Comparison of ENCODE assay signal across 12 mouse cellular contexts in the genomic region with DNA sequence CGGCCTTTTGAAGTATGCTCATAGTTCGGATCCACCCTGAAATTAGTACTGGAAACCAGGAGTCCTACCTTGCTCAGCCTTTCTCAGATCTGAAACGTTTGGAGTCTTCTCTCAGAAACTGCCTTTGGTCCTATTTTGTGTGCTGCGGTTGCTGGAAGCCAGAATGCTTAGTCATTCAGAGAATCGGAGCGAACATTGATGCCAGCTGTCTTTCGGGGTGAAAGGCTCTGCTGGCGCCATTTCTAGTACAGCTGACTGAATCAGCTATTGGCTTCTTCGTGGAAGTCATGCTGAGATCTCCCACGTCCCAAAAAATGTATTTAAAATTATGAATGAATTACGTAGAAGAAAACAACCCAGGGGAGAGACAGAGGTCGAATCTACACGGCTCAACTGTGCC.
DNase-seq lines count a peak whose midpoint lies in the region; ATAC-seq and TF ChIP-seq lines count a peak whose summit lies in the region.
"Had no signal": no experiment of that assay in that cellular context is flagged by ENCODE, and none has a peak within 500 bp of the region (broad histone marks: within the 10 kb centered on the region; RNA-seq: fewer than 3 reads in every experiment).

No protein-coding gene starts in this region.

- H3K4me3 ChIP-seq in forebrain, postnatal 0 days (ENCODE audit: low read depth, low read length), result no peak overlapping the region
- no peak overlapping the region for H3K4me3 ChIP-seq in forebrain, embryonic 12.5 days (replicated peaks)
- no peak overlapping the region for H3K4me3 ChIP-seq in lung, postnatal 0 days (ENCODE audit: low read depth, low read length)
- H3K4me3 ChIP-seq: midbrain, embryonic 15.5 days had no signal

- H3K4me1 ChIP-seq in forebrain, postnatal 0 days (ENCODE audit: insufficient read depth), result peaks cover 16% of the 10 kb centered on the region
- H3K4me1 ChIP-seq in forebrain, embryonic 12.5 days, result peaks cover 15% of the 10 kb centered on the region
- H3K4me1 ChIP-seq in lung, postnatal 0 days (ENCODE audit: insufficient read depth, low read depth, low read length), result no peaks in the 10 kb centered on the region; the same call in 1 of the 2 replicates

- no peak overlapping the region for H3K9ac ChIP-seq in forebrain, postnatal 0 days
- no peak overlapping the region for H3K9ac ChIP-seq in forebrain, embryonic 12.5 days
- H3K9ac ChIP-seq in lung, postnatal 0 days (replicated peaks; ENCODE audit: low read depth), result no peak overlapping the region
- H3K9ac ChIP-seq: midbrain, embryonic 15.5 days had no signal

- ATAC-seq in forebrain, postnatal 0 days, result no peak
- no peak for ATAC-seq in forebrain, embryonic 12.5 days (ENCODE audit: low FRiP score)
- no peak for ATAC-seq in lung, postnatal 0 days
- ATAC-seq: midbrain, embryonic 15.5 days had no signal

- no peaks in the 10 kb centered on the region for H3K36me3 ChIP-seq in forebrain, postnatal 0 days (ENCODE audit: insufficient read depth)
- 0 out of 2 replicates have a peak, but pooled peaks cover 3% of the 10 kb centered on the region for H3K36me3 ChIP-seq in forebrain, embryonic 12.5 days (replicated peaks)
- peaks cover 42% of the 10 kb centered on the region for H3K36me3 ChIP-seq in lung, postnatal 0 days (ENCODE audit: insufficient read depth, low read length)
- H3K36me3 ChIP-seq: midbrain, embryonic 15.5 days had no signal

- peak; percentile 63 for DNase-seq in forebrain, postnatal 0 days
- peak; percentile 35 for DNase-seq in lung, postnatal 0 days (ENCODE audit: low spot score)
- DNase-seq in lung, postnatal 14 days, result no peak
- peak; percentile 50 for DNase-seq in adrenal gland, postnatal 10 days
- peak; percentile 48 for DNase-seq in layer of hippocampus, postnatal 36 days
- no peak for DNase-seq in embryo, embryonic 10.5 days (ENCODE audit: low spot score)
- DNase-seq in gastrocnemius, postnatal 4 days (ENCODE audit: low spot score in 2 of 2), result no peak
- DNase-seq: gastrocnemius, postnatal 10 days; kidney, adult 18-20 months; spleen, adult 18-20 months had no signal

- no peaks in the 10 kb centered on the region for H3K9me3 ChIP-seq in forebrain, postnatal 0 days (ENCODE audit: low read length)
- no peaks in the 10 kb centered on the region for H3K9me3 ChIP-seq in forebrain, embryonic 12.5 days
- H3K9me3 ChIP-seq in lung, postnatal 0 days (ENCODE audit: low read length), result no peaks in the 10 kb centered on the region
- H3K9me3 ChIP-seq: midbrain, embryonic 15.5 days had no signal

- no peak for TF ChIP-seq EP300 in lung, postnatal 0 days (IDR thresholded peaks at IDR 0.05)

- H3K27me3 ChIP-seq in forebrain, postnatal 0 days (ENCODE audit: insufficient read depth, low read length), result no peaks in the 10 kb centered on the region
- H3K27me3 ChIP-seq in forebrain, embryonic 12.5 days, result no peaks in the 10 kb centered on the region
- no peaks in the 10 kb centered on the region for H3K27me3 ChIP-seq in lung, postnatal 0 days (replicated peaks; ENCODE audit: insufficient read depth, low read length)
- H3K27me3 ChIP-seq: midbrain, embryonic 15.5 days had no signal

- H3K27ac ChIP-seq in forebrain, postnatal 0 days (ENCODE audit: low read depth, low read length), result no peak overlapping the region
- no peak overlapping the region for H3K27ac ChIP-seq in forebrain, embryonic 12.5 days
- no peak overlapping the region for H3K27ac ChIP-seq in lung, postnatal 0 days (ENCODE audit: low read length)
- H3K27ac ChIP-seq: midbrain, embryonic 15.5 days had no signal

- no peak overlapping the region for H3K4me2 ChIP-seq in forebrain, postnatal 0 days (ENCODE audit: low read depth)
- no peak overlapping the region for H3K4me2 ChIP-seq in forebrain, embryonic 12.5 days
- H3K4me2 ChIP-seq in lung, postnatal 0 days (replicated peaks; ENCODE audit: low read depth, low read length), result no peak overlapping the region
- H3K4me2 ChIP-seq: midbrain, embryonic 15.5 days had no signal

- WGBS in forebrain, postnatal 0 days, result 42% methylated on average over 13 of the region's 13 CpGs
- WGBS in forebrain, embryonic 12.5 days, result 77% methylated on average over 13 of the region's 13 CpGs
- 71% methylated on average over 13 of the region's 13 CpGs for WGBS in lung, postnatal 0 days

- TF ChIP-seq CTCF in forebrain, postnatal 0 days (IDR thresholded peaks at IDR 0.05; ENCODE audit: low read depth), result no peak
- no peak for TF ChIP-seq CTCF in lung, postnatal 0 days (IDR thresholded peaks at IDR 0.05)

Comparison
In these comparisons a context has a peak if more than half of its experiments do, and no peak if none do; other contexts are left out.
1. DNase-seq: peak in forebrain, postnatal 0 days (single experiment), lung, postnatal 0 days (single experiment), adrenal gland, postnatal 10 days (single experiment) and layer of hippocampus, postnatal 36 days (2 of 2); none in lung, postnatal 14 days (single experiment), embryo, embryonic 10.5 days (single experiment) and gastrocnemius, postnatal 4 days (0 of 2).